Mouse (Mus musculus) cerebellum, postnatal 25 days (tissue): ENCODE measurements around the gene Pycr1.

Source experiments
- DNase-seq, 2 experiments: peaks; one replicate each; pipeline ENCODE4 v3.0.0; 2021; ENCODE audit warnings: mixed read lengths in 2 of 2

Gene Pycr1

GRCm38 (mm10) chr11:120654741-120655140, 11.2 kb upstream of the Pycr1 start:
- DNase-seq = no peak

GRCm38 (mm10) chr11:120651872-120652271, 8.3 kb upstream of the Pycr1 start:
- DNase-seq = no peak

DNA sequence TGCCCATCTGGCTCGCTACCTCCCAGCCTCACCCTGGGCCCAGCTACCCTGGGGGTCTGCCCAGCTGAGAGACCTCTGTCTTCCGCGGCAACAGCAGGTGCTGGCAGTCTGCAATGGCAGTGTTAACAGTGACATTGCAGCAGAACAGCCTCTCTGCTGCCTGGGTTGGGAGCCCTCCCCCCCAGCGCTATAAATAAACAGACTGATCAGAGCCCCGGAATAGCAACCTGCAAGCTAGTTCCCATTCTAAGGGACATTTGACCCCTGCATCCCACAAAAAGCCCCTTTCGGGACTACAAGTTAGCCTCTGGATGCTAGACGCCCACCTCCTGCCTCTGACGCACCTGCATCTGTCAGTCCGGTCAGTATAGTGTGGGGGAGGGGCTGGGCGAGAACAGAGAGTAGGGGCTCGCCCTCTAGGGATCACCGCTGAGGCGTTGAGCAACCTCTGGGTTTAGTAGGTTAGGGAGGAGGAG, 4.5 kb upstream of the Pycr1 start, which contains the start of gene Myadml2:
Gene Myadml2, minus strand, starts transcription at position 158 of the 476 bp plus-strand sequence.
- DNase-seq = peak; percentile 62 to 71

DNA sequence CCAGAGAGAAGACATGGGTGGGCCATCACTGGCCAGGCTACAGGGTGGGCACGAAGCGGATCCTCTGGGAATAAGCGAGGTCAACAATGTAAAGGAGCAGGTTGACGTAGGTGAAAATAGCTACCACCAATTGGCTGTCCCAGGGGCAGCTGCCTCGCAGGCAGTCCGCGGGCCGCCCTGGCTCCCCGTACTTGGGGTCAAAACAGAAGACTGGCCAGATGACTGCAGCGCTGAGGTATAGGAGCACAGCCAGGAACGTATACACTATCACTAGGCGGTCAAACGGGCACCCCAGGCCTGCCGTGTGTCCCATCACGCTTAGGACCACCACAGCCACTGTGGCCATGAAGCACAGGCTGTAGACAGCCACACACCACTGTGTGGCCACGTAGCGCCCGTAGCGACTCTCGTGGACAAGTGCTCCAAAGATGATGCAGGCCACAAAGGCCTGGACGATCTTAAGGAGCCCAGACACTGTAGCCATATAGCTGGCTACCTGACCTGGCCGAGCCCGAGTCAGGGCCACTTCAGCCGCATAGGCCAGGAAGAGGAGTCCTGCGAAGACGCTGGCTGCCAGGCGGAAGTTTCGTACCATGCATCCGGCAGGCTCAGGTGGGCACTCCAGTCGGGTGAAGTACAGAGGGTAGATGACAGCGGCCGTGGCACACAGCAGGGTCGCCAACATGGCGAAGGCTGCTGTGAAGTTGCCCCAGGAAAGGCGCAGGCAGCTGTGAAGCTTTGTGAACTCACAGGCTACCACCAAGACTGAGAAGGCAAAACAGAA, 3.7 kb upstream of the Pycr1 start:
- DNase-seq = peak in 1 of 2 experiments; percentile 34

DNA sequence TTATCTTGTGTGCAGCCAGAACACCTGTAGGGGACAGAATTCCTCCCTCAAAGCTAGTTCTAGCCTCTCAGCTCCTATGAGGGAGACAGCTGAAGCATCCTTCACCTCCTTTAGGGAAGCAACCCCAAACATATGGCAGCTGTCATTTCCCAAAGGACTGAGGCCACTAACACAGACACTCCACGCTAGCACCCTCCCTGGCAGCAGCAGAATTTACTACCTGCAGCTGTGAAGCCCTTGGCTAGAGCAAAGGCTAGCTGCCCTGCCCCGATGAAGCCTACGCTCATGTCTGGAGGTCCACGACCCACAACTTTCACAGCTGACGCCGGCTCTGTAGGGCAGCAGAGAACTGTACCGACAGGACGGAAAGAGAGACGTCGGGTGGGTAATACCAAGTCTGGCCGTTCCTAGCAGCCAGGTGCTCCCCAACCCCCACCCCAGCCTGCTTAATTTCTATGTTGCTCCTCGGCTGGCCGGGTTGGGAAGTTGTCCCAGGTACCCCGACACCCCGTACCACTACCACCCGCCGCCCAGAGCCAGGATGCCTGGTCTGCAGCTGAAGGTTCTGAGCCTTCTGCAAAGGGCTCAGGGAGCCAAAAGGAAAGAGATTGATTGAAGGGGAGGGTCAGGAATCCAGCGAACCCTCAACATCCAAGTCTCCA, 499 bp downstream of the Pycr1 start:
- DNase-seq = peak in 1 of 2 experiments; percentile 42

DNA sequence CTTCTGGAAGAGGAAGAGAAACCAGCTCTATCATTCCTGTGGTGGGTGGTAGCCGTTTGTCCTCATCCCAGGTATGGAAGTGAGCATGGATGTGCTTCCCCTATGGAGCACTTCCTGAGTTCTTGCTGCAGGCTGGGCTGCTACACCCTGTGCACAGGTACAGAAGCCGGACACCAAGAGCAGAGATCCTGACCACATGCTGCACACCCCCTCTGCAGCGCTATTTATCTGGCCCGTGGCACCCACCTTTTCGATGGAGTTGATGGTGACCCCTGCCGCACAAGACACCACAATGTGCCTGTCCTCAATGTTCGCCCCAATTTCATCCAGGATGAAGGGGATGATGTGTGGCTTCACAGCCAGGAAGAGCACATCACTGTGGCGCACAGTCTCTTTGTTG, 1.7 kb downstream of the Pycr1 start:
- DNase-seq = no peak

DNA sequence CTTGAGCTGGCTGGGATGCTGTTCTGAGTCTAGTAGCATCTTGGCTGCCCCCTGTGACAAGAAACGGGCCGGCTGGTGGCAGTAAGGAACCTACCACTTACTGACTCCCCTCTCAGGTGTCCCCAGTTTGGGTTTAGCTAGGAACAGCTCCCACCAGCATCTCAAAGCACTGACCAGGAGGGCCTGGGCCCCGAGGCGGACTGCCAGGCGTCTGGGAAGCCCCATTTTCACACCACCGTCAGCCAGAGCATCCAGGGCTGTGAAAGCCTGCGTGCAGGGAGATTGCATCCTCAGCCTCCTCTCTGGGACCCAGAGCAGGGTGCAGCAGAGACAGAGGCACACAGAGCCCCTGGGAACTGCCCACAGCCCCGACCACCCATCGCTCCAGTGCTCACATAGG, 2.3 kb downstream of the Pycr1 start:
- DNase-seq = no peak

GRCm38 (mm10) chr11:120634810-120635209, 8.8 kb downstream of the Pycr1 start:
- DNase-seq = no peak

DNA sequence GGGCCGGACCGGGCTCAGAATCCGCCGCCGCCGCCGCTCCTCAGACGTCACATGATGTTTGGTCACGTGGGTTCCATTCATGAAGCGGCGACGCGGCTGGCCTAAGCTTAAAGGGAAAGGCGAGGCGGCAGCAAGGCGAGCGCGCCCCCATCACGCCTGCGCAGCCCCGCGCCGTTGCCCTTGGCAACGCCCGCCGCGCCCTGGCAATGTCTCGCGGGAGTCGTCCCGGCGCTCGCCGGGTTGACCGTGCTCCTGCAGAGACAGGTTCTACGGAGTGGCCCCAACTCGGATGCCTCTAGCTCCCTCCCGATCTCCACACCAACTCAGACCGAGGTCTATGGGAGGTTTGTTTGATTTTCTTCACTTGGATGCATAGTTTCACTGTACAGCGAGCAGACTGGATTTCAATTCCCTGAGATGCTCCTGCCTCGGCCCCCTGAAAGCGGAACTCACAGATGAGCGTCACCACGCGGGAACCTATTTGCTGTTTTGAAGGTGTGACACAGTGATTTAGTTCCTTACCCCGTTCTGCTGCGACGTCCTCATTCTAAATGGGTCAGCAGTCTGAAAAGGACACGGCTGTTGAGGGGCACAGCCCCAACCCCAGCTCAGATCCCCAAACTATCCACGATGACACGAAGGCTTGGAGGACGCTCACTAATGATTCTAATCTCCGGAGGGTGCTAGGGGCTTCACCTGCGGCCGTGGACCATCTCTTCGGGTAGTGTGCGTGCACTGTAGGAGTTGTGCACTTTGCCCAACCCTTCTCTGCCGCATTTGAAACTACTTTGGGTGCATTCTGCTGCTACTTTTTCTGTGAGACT, 9.8 kb downstream of the Pycr1 start, which contains the start of gene Mafg:
Gene Mafg, minus strand, starts transcription at position 81 of the 824 bp plus-strand sequence.
- DNase-seq = peak; percentile 92 to 96

- DNase-seq = peak; percentile 67 to 76
Observed at GRCm38 (mm10) chr11:120632559-120633519, 10.7 kb downstream of the Pycr1 start.

GRCm38 (mm10) chr11:120631726-120632448, 11.7 kb downstream of the Pycr1 start:
- no peak for DNase-seq

- DNase-seq = peak in 1 of 2 experiments; percentile 8
Observed at GRCm38 (mm10) chr11:120630881-120631725, 12.5 kb downstream of the Pycr1 start.

DNA sequence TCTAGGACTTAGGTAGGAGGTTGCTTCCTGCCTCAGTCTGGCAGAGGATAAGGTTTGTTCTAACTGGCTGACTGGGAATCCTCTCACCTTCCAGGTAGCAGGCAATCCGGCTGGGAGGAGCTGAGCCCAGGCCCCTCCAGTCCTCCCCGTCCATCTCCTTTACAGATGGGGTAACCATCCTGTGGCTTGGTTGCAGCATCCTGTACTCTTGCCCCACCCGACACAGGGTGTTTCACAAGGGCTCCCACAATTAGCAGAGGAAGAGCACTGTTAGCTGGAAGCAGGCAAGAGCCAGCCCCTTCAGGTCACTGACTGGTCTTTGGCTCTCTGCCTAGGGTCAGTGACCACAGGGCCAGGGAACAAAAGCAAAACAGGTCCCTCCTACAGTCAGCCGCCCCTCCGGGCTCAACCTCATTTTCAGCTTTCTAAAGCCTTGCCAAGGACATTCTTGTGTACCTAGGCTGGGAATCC, 13.1 kb downstream of the Pycr1 start:
- DNase-seq = peak in 1 of 2 experiments; percentile 16

DNA sequence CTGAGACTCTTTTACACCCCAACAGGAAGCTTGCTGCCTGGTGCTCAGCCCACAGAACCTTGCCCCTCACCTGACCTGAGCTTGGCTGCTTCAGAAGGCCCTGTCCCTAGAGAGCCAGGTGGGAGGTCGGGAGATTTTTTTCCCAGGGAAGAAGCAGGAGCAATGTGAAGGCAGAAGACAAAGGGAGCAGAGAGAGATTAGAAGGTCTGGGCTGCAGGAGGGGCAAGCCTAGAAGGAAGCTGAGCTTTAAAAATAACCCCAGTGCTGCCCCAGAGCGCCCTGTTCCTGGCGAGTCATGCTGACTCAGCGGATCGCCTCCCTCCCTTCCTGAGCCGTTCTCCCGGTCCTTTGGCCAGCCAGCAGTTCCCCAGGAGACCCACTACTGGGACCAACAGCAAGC, 13.7 kb downstream of the Pycr1 start:
- DNase-seq = no peak

DNA sequence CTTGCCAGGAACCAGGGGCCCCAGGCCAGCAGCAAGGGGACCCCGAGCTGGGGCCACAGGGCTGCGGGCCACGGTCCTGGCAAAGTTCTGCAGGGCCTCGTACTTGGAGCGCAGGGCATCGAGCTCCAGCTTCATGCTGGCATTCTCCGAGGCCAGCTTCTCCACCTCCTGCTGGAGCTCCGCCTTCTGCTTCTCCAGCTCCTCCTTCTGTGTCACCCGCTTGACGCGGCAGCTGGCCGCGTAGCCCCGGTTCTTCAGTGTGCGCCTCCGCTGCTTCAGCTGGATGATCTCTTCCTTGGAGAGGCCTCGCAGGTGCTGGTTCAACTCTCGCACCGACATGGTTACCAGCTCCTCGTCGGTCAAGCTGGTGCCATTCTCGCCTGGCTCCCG, 14.2 kb downstream of the Pycr1 start:
- DNase-seq = peak in 1 of 2 experiments; percentile 37

DNA sequence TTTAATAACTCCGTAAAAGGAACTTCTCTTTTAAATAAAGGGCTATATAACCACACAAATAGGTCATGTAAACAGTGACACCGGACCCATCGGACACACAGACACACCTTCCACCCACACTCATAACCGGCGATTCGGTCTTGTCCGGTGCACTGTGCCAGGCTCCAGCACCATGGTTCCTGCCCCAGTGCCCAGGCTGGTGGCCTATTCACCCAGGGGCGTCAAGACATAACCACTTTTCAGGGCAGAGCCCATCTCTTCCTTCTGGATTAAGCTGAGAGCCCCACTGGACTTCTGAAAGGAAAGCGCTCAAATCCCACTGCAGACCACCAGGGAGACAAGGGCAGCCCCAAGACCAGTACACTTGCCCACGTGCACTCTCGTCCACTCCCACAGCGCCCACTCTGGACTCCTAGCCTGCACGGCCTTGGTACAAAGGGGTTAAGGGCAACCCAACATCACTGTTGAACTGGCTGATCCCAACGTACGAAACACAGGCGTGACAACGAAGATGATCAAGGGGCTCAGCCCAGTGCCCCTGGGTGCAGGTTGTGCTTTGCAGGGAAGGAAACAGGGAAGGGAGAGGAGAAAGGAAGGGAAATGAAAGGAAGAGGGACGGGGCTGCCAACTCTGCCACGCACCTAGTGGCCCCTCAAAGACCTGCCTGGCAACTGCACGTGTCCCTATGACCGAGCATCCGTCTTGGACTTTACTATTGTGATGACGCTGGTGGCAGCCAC, 14.8 kb downstream of the Pycr1 start:
- DNase-seq = peak in 1 of 2 experiments; percentile 10

GRCm38 (mm10) chr11:120627468-120628300, 15.9 kb downstream of the Pycr1 start:
- DNase-seq = peak in 1 of 2 experiments; percentile 32
